Mouse (Mus musculus) embryonic stem cell, embryonic (primary cell): ENCODE measurements around the gene Mapk11.

Source experiments
- CTCF ChIA-PET, 4 experiments: fragments of 300-600 bp in 2 of 4; fragments of 350-600 bp in 2 of 4; sonication (Branson Sonifier 250); formaldehyde crosslinking; loops; one replicate each; lab custom pipeline; 2022; ENCODE audit warnings: inconsistent platforms in 2 of 4; lab: Charles Lee
- POLR2A ChIA-PET, 4 experiments: fragments of 300-600 bp in 2 of 4; fragments of 350-600 bp in 2 of 4; sonication (Branson Sonifier 250); formaldehyde crosslinking; loops; one replicate each; lab custom pipeline; 2022; ENCODE audit warnings: antibody characterized with exemption in 4 of 4, inconsistent platforms in 1 of 4; lab: Charles Lee

The Mapk11 gene

GRCm38 (mm10) chr15:89178954-89179629, 29.7 kb upstream of the Mapk11 start:
- CTCF ChIA-PET, result interaction anchor here in 2 of 4 experiments (0.6 to 3.4 kb wide), 8 partner anchors 16 to 351 kb away, joined by 3 to 14 read pairs (median 3); partner anchors contain the start of genes Hdac10 (in 2 of the 2), Dennd6b (in 1 of the 2) and Ppp6r2 (in 1 of the 2)
- POLR2A ChIA-PET, result interaction anchor here (0.5 to 4.6 kb wide), 41 partner anchors 8 to 472 kb away, joined by 3 to 63 read pairs (median 5); partner anchors contain the start of genes Alg12 (in 2 of the 4), Dennd6b (in 2 of the 4), C730034F03Rik (in 1 of the 4) and Chkb (in 1 of the 4)

GRCm38 (mm10) chr15:89178260-89178860, 28.9 kb upstream of the Mapk11 start:
- CTCF ChIA-PET, result interaction anchor here in 2 of 4 experiments (0.6 to 3.4 kb wide), 9 partner anchors 9 to 350 kb away, joined by 3 to 14 read pairs (median 3); partner anchors contain the start of genes Dennd6b (in 2 of the 2), Hdac10 (in 1 of the 2) and Ppp6r2 (in 1 of the 2)
- POLR2A ChIA-PET, result interaction anchor here in 3 of 4 experiments (0.7 to 4.6 kb wide), 54 partner anchors 8 to 471 kb away, joined by 3 to 63 read pairs (median 5); partner anchors contain the start of genes Dennd6b (in 3 of the 3), C730034F03Rik (in 2 of the 3), Chkb (in 2 of the 3) and Gm44502 (in 2 of the 3)

- POLR2A ChIA-PET, result interaction anchor here in 3 of 4 experiments (0.7 to 4.6 kb wide), 60 partner anchors 8 to 486 kb away, joined by 3 to 63 read pairs (median 5); partner anchors contain the start of genes Dennd6b (in 3 of the 3), C730034F03Rik (in 2 of the 3), Chkb (in 2 of the 3) and Gm44502 (in 2 of the 3)
- CTCF ChIA-PET, result interaction anchor here (0.5 to 3.4 kb wide), 13 partner anchors 8 to 1899 kb away, joined by 3 to 14 read pairs (median 5); partner anchors contain the start of genes Dennd6b (in 2 of the 4) and Hdac10 (in 2 of the 4)
Observed at GRCm38 (mm10) chr15:89177576-89178259, 28.3 kb upstream of the Mapk11 start.

GRCm38 (mm10) chr15:89177121-89177520, 27.7 kb upstream of the Mapk11 start:
- POLR2A ChIA-PET, result interaction anchor here in 3 of 4 experiments (0.7 to 4.6 kb wide), 47 partner anchors 8 to 486 kb away, joined by 3 to 63 read pairs (median 6); partner anchors contain the start of genes Dennd6b (in 3 of the 3), Hdac10 (in 2 of the 3), Mapk11 (in 2 of the 3) and Pim3 (in 2 of the 3)
- CTCF ChIA-PET, result interaction anchor here in 3 of 4 experiments (0.5 to 3.4 kb wide), 13 partner anchors 14 to 1899 kb away, joined by 3 to 14 read pairs (median 4); partner anchors contain the start of genes Hdac10 (in 2 of the 3) and Dennd6b (in 1 of the 3)

GRCm38 (mm10) chr15:89175411-89176155, 26.2 kb upstream of the Mapk11 start:
- POLR2A ChIA-PET, result interaction anchor here in 3 of 4 experiments (0.6 to 4.0 kb wide), 13 partner anchors 15 to 467 kb away, joined by 3 to 20 read pairs (median 3); partner anchors contain the start of genes Adm2 (in 1 of the 3), Dennd6b (in 1 of the 3), Mapk12 (in 1 of the 3) and Sco2 (in 1 of the 3)
- CTCF ChIA-PET, result interaction anchor here in 3 of 4 experiments (0.6 to 1.2 kb wide), 3 partner anchors 20 to 140 kb away, joined by 3 to 4 read pairs (median 3); partner anchors contain the start of genes Dennd6b (in 2 of the 3) and Sbf1 (in 1 of the 3)

- ChIA-PET POLR2A (interaction anchor here in 3 of 4 experiments (0.6 to 4.0 kb wide), 23 partner anchors 7 to 466 kb away, joined by 3 to 20 read pairs (median 4); partner anchors contain the start of genes Mapk12 (in 2 of the 3), Adm2 (in 1 of the 3), Dennd6b (in 1 of the 3) and Ppp6r2 (in 1 of the 3)), CTCF (interaction anchor here in 2 of 4 experiments (0.8 to 1.2 kb wide), 3 partner anchors 21 to 46 kb away, joined by 3 to 4 read pairs (median 4); partner anchors contain the start of genes Dennd6b (in 2 of the 2) and Hdac10 (in 1 of the 2))
Observed at GRCm38 (mm10) chr15:89174889-89175339, 25.5 kb upstream of the Mapk11 start.

- POLR2A ChIA-PET, result interaction anchor here in 3 of 4 experiments (0.6 to 4.0 kb wide), 23 partner anchors 8 to 465 kb away, joined by 3 to 20 read pairs (median 6); partner anchors contain the start of genes Dennd6b (in 1 of the 3), Hdac10 (in 1 of the 3), Mapk11 (in 1 of the 3) and Mapk12 (in 1 of the 3)
- CTCF ChIA-PET, result interaction anchor here in 3 of 4 experiments (0.5 to 1.2 kb wide), 3 partner anchors 12 to 72 kb away, joined by 3 read pairs; partner anchors contain the start of gene Dennd6b (in 1 of the 3)
Observed at GRCm38 (mm10) chr15:89173906-89174214, 24.4 kb upstream of the Mapk11 start.

DNA sequence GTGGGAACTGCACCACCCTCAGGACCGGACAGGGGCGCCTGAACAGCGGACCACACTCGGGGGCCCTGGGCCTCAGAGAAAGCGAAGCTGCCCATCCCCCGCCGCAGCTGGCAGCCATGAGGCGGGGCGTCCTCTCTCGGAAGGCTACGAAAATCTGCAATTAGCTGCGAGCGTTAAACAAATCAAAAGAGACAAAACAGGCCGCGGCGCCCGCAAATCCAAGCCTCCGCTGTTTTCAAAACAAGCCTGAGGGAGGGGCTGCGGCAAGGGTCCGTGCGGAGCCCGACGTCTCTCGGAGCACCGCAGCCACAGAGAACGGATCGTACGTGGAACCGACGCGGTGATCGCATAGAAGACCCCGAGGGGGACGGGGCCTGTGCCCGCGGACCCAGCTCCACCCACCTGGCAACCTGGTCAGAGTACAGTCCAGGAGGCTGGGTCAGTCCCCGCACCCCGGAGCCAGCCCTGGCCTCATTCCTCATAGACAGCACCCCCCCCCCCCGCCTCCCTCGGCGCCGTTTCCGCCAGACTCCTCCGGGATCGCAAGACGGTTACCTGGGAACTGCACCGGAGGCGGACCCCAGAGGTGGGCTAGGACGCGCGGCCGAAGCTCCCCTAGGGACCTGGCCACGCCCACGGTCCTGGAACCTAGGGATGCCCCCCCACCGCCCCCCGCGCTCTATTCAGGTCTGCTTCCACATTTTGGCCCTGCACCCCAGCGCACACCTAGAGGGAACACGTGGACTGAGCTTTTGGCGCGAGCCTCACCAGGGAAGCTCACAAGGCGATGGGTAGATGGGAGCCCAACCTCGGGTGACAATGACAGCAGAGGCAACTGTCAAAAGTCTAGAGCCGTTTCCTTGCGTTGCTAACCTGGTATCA, 23.8 kb upstream of the Mapk11 start:
- ChIA-PET CTCF (interaction anchor here in 3 of 4 experiments (0.5 to 2.0 kb wide), 8 partner anchors 11 to 142 kb away, joined by 3 to 5 read pairs (median 3); partner anchors contain the start of gene Dennd6b (in 1 of the 3)), POLR2A (interaction anchor here in 3 of 4 experiments (0.6 to 4.0 kb wide), 34 partner anchors 8 to 479 kb away, joined by 3 to 20 read pairs (median 4); partner anchors contain the start of genes Dennd6b (in 2 of the 3), Mapk11 (in 2 of the 3), Hdac10 (in 1 of the 3) and Pim3 (in 1 of the 3))

- POLR2A ChIA-PET, result interaction anchor here in 3 of 4 experiments (0.6 to 4.0 kb wide), 21 partner anchors 10 to 478 kb away, joined by 3 to 20 read pairs (median 3); partner anchors contain the start of genes Dennd6b (in 2 of the 3), Mapk11 (in 2 of the 3), Pim3 (in 1 of the 3) and Tubgcp6 (in 1 of the 3)
- CTCF ChIA-PET, result interaction anchor here in 2 of 4 experiments (0.9 to 2.0 kb wide), 5 partner anchors 10 to 24 kb away, joined by 3 to 5 read pairs (median 3); partner anchors contain the start of gene Dennd6b (in 1 of the 2)
Observed at GRCm38 (mm10) chr15:89172276-89172935, 23.0 kb upstream of the Mapk11 start.

DNA sequence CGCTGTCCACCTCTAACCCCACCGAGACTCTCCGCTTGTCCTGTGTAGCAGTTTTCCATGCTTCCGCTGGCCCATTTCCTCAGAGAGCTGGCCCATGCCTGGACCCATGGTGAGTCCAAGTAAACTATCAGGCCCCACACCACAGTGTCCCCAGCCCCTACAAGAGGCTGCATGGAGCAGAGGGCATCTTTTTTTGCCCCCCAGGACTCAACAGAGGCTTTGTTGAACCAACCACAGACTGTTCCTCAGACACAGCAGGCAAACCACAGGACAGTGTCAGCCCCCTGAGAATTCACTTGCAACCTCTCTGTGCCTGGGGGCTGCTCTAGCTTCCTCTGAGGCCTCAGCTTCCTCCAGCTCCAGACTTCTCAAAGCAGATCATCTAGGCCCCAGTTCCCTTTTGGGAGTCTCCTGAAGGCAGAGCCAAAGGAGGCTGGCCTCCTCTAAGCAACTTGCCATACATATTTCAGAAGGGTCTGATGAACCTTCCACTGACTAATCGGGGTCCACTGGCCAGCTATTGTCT, 22.2 kb upstream of the Mapk11 start:
- CTCF ChIA-PET, result interaction anchor here in 2 of 4 experiments (0.7 to 2.0 kb wide), 4 partner anchors 14 to 215 kb away, joined by 3 to 5 read pairs (median 4); partner anchors contain the start of gene Dennd6b (in 1 of the 2)
- POLR2A ChIA-PET, result interaction anchor here (0.5 to 3.8 kb wide), 11 partner anchors 10 to 265 kb away, joined by 3 to 13 read pairs (median 4); partner anchors contain the start of genes Mapk11 (in 2 of the 4) and Tubgcp6 (in 1 of the 4)

- POLR2A ChIA-PET, result interaction anchor here in 3 of 4 experiments (0.7 to 2.8 kb wide), 25 partner anchors 8 to 461 kb away, joined by 3 to 26 read pairs (median 4); partner anchors contain the start of genes Mapk11 (in 2 of the 3), Cpt1b (in 1 of the 3), Dennd6b (in 1 of the 3) and Selenoo (in 1 of the 3)
Observed at GRCm38 (mm10) chr15:89170102-89170501, 20.7 kb upstream of the Mapk11 start.

DNA sequence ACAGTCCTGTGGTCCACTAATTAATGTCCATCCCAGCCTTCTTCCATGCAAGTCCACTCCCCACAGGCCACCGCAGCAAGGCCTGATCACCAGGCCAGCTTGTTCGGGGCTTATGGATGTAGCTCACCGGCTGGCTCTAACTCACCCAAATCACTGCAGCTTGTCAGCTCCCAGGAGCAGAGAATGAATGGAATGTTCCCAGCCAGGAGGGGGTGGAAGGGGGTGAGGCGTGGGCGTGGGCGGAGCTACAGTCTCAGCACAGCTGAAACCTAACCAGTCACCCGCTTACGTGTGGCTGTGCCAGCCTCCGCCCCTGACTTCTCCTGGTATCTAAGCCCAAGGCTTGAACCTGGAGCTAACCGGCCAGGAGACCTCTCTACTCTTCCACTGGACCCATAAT, 20.0 kb upstream of the Mapk11 start:
- POLR2A ChIA-PET, result interaction anchor here in 3 of 4 experiments (0.5 to 2.8 kb wide), 29 partner anchors 8 to 460 kb away, joined by 3 to 26 read pairs (median 4); partner anchors contain the start of genes Mapk11 (in 2 of the 3), Tubgcp6 (in 2 of the 3), Cpt1b (in 1 of the 3) and Dennd6b (in 1 of the 3)
- CTCF ChIA-PET, result interaction anchor here in 3 of 4 experiments (0.7 to 1.5 kb wide), 10 partner anchors 9 to 342 kb away, joined by 3 to 6 read pairs (median 3); partner anchors contain the start of genes Dennd6b (in 1 of the 3) and Hdac10 (in 1 of the 3)

More at GRCm38 (mm10) chr15:89170102-89170501, 20.7 kb upstream of the Mapk11 start:
- CTCF ChIA-PET, result interaction anchor here in 3 of 4 experiments (0.8 to 1.3 kb wide), 6 partner anchors 8 to 342 kb away, joined by 3 to 5 read pairs (median 3); partner anchors contain the start of gene Dennd6b (in 1 of the 3)

DNA sequence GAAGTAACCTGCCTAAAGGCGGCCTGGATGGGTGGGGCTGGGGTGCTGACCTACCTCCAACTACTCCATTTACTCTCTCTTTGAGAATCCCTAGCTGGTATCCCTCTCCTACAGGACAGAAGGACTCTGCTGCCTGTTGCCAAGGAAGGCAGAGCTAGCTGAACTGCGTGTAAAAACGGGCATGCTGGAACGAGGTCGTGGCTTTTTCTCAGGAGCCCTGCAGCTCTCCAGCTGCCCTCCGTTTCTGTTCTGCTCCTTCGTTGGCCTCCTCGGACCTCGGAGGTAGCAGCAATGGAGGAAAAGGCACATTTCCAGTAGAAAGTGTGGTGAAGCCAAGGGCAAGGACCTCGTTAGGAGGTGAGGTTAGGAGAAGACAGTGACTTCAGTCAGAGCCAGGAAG, 19.5 kb upstream of the Mapk11 start:
- POLR2A ChIA-PET, result interaction anchor here in 3 of 4 experiments (0.5 to 2.8 kb wide), 24 partner anchors 8 to 460 kb away, joined by 3 to 26 read pairs (median 4); partner anchors contain the start of genes Mapk11 (in 2 of the 3), Tubgcp6 (in 2 of the 3), Dennd6b (in 1 of the 3) and Selenoo (in 1 of the 3)
- CTCF ChIA-PET, result interaction anchor here in 3 of 4 experiments (0.7 to 1.5 kb wide), 9 partner anchors 11 to 341 kb away, joined by 3 to 6 read pairs (median 3); partner anchors contain the start of genes Dennd6b (in 1 of the 3) and Hdac10 (in 1 of the 3)
